11 mouse cellular contexts compared by ENCODE assay signal in the genomic region with DNA sequence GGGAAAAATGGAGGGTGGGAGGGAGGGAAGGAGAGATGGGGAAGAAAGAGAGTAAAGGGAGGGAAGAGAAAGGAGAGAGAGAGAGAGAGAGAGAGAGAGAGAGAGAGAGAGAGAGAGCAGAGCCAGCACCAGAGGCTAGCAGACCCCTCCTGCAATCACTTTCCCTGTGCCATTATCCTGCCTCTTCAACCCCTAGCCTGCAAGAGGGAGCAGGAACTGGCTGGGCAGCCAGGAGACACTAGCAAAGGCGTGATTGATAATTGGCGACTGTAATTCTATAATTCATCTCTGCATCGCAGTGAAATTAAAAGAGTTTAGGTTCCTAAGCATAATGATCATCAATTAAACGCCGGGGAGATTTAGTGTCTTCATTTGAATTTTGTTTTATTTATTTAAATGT.
"Had no signal": no experiment of that assay in that cellular context is flagged by ENCODE, and none has a peak within 500 bp of the region (broad histone marks: within the 10 kb centered on the region; RNA-seq: fewer than 3 reads in every experiment).

No protein-coding gene starts in this region.

- ATAC-seq: liver, embryonic 12.5 days had no signal

- H3K27ac ChIP-seq: left cerebral cortex, adult 2 months; limb, embryonic 15.5 days; liver, embryonic 12.5 days; midbrain, embryonic 12.5 days; stomach, postnatal 0 days had no signal

- H3K4me3 ChIP-seq: left cerebral cortex, adult 2 months; limb, embryonic 15.5 days; liver, embryonic 12.5 days; midbrain, embryonic 12.5 days had no signal

- H3K4me1 ChIP-seq: limb, embryonic 15.5 days; liver, embryonic 12.5 days had no signal

- H3K27me3 ChIP-seq: liver, embryonic 12.5 days had no signal

- H3K9ac ChIP-seq: limb, embryonic 15.5 days; liver, embryonic 12.5 days; lung, embryonic 14.5 days; midbrain, embryonic 12.5 days had no signal

- DNase-seq: kidney, adult 8-10 months; kidney, postnatal 25 days; lung, postnatal 10 days; lung, postnatal 4 days; thymus, postnatal 4 days had no signal

- H3K4me2 ChIP-seq: limb, embryonic 15.5 days; liver, embryonic 12.5 days; lung, embryonic 14.5 days; midbrain, embryonic 12.5 days had no signal

- H3K9me3 ChIP-seq: limb, embryonic 15.5 days; liver, embryonic 12.5 days had no signal

- H3K36me3 ChIP-seq: limb, embryonic 15.5 days; liver, embryonic 12.5 days; midbrain, embryonic 12.5 days had no signal
